7 mouse cellular contexts compared by ENCODE assay signal in the genomic region with DNA sequence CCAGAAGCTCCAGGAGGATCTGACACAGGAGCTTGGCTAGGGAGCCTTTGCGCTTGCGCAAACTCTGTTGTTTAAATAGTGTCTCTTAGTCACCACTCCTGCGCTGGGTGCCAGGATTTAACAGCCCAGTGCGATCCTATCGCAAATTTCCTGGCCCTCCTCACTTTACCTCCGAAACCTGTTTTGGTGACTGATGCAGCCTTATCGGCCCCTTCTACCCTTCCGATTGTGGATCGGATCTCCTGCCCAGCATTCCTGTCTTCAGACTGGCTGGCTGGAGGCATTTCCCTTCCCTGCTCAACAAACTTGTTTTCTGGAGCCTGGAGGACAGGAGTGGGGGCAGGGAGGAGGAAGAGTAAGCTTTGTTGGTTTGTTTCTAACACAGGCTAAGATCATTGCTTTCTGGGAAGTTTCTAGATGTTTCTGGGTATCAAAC. TPM values are rescaled to one million over a fixed set of nuclear protein-coding genes. Genes with fewer than 3 reads are reported as not detected.
A peak's percentile ranks its signal among the peaks of the same experiment; 100 is the strongest.
DNase-seq lines count a peak whose midpoint lies in the region; ATAC-seq lines count a peak whose summit lies in the region.

No protein-coding gene starts in this region.

- no peaks in the 10 kb centered on the region for H3K36me3 ChIP-seq in heart, embryonic 14.5 days (ENCODE audit: control insufficient read depth, insufficient read depth, low read length)

- H3K4me3 ChIP-seq in heart, embryonic 14.5 days (ENCODE audit: control insufficient read depth in 1 of 2, insufficient read depth in 1 of 2, low read depth in 1 of 2, low read length in 2 of 2): peak overlapping the region; percentile 21 to 29; a peak in 3 of 4 replicates

- intact Hi-C loops in left cerebral cortex, postnatal 4 days (cut with DNase I): no loop called here

- no peak overlapping the region for H3K9ac ChIP-seq in heart, embryonic 14.5 days (ENCODE audit: low read length)

- no peak for ATAC-seq in heart, embryonic 14.5 days (ENCODE audit: insufficient number of reproducible peaks, insufficient read depth, low FRiP score, low read depth)

- 21% methylated on average over 9 of the region's 9 CpGs for WGBS in heart, embryonic 14.5 days

- H3K4me2 ChIP-seq in heart, embryonic 14.5 days (ENCODE audit: low read length): peak overlapping the region; percentile 55

- no peaks in the 10 kb centered on the region for H3K27me3 ChIP-seq in heart, embryonic 14.5 days (ENCODE audit: control insufficient read depth, insufficient read depth, low read length)

- no peaks in the 10 kb centered on the region for H3K9me3 ChIP-seq in heart, embryonic 14.5 days (ENCODE audit: control insufficient read depth, low read length)

- H3K4me1 ChIP-seq in heart, embryonic 14.5 days (ENCODE audit: control insufficient read depth in 2 of 2, insufficient read depth in 2 of 2, low read length in 2 of 2): peaks cover 0 to 3% of the 10 kb centered on the region in 2 experiments; a peak in 1 of 4 replicates

- H3K27ac ChIP-seq in heart, embryonic 14.5 days (replicated peaks in 1 of 2; ENCODE audit: control insufficient read depth in 1 of 2, insufficient read depth in 1 of 2, low read depth in 2 of 2, low read length in 2 of 2): no peak overlapping the region

- DNase-seq in fat pad, adult 2 months (ENCODE audit: extremely low read depth, low read depth, low spot score): peak; percentile 30
- DNase-seq in liver: peak; percentile 27
- peak; percentile 51 for DNase-seq in skeletal muscle tissue, adult 2 months (ENCODE audit: low read depth, low spot score)
- DNase-seq in cerebellum, postnatal 14 days: no peak
- no peak for DNase-seq in Muller cell, postnatal 12 days (ENCODE audit: inconsistent ontology term)
- no peak for DNase-seq in left cerebral cortex, postnatal 4 days

RNA-seq across cellular contexts. Expression of a gene that starts 56.0 kb away (rescaled TPM):
- polyA plus RNA-seq in heart, embryonic 14.5 days (2014; fragmentation: Nextera tagmentation; extraction: Ambion mirVana): 50.1 and 57.5 TPM in 2 replicates
- 1 to 10 TPM; 3.0 to 5.1 TPM for total RNA-seq in left cerebral cortex, postnatal 4 days (2021)

Comparison
In these comparisons a context has a peak if more than half of its experiments do, and no peak if none do; other contexts are left out.
1. DNase-seq: peak in fat pad, adult 2 months (single experiment), liver (single experiment) and skeletal muscle tissue, adult 2 months (single experiment); none in cerebellum, postnatal 14 days (0 of 2), Muller cell, postnatal 12 days (single experiment) and left cerebral cortex, postnatal 4 days (single experiment).